In genomic region chr14:50930377-50930753, GRCm38 (mm10) we compare ENCODE assay signal across 7 mouse cellular contexts. TPM values are rescaled to one million over a fixed set of nuclear protein-coding genes. Genes with fewer than 3 reads are reported as not detected.
A peak's percentile ranks its signal among the peaks of the same experiment; 100 is the strongest.
DNase-seq lines count a peak whose midpoint lies in the region; ATAC-seq lines count a peak whose summit lies in the region.

No protein-coding gene starts in this region.

- H3K36me3 ChIP-seq in neural tube, embryonic 11.5 days (ENCODE audit: control insufficient read depth, insufficient read depth, low read length): peaks cover 13% of the 10 kb centered on the region
- peaks cover 34% of the 10 kb centered on the region for H3K36me3 ChIP-seq in forebrain, embryonic 12.5 days (replicated peaks)

- peaks cover 10% of the 10 kb centered on the region for H3K4me1 ChIP-seq in neural tube, embryonic 11.5 days (ENCODE audit: control insufficient read depth, insufficient read depth, low read length)
- peaks cover 37% of the 10 kb centered on the region for H3K4me1 ChIP-seq in forebrain, embryonic 12.5 days

- peak overlapping the region; percentile 11 for H3K27ac ChIP-seq in neural tube, embryonic 11.5 days (ENCODE audit: low read depth, low read length)
- H3K27ac ChIP-seq in forebrain, embryonic 12.5 days: peak overlapping the region; percentile 85

- H3K9ac ChIP-seq in neural tube, embryonic 11.5 days (ENCODE audit: low read length): peak overlapping the region; percentile 90
- peak overlapping the region; percentile 96 for H3K9ac ChIP-seq in forebrain, embryonic 12.5 days

- no peak for DNase-seq in neural tube, embryonic 11.5 days (ENCODE audit: low spot score)
- no peak for DNase-seq in neural tube, embryonic 10.5 days (ENCODE audit: extremely low spot score, low spot score)
- DNase-seq in WW6 (ENCODE audit: low read depth, low spot score): peak; percentile 54
- peak; percentile 75 to 92 for DNase-seq in kidney, postnatal 25 days
- peak; percentile 73 to 79 for DNase-seq in spleen, postnatal 36 days (ENCODE audit: low spot score in 2 of 2)

- peak overlapping the region; percentile 87 for H3K4me2 ChIP-seq in neural tube, embryonic 11.5 days (ENCODE audit: low read depth)
- peak overlapping the region; percentile 89 for H3K4me2 ChIP-seq in forebrain, embryonic 12.5 days

- under 1% methylated on average over 38 of the region's 38 CpGs for WGBS in neural tube, embryonic 11.5 days
- under 1% methylated on average over 38 of the region's 38 CpGs for WGBS in forebrain, embryonic 12.5 days

- H3K4me3 ChIP-seq in neural tube, embryonic 11.5 days (ENCODE audit: low read depth, low read length): peak overlapping the region; percentile 77
- H3K4me3 ChIP-seq in forebrain, embryonic 12.5 days (replicated peaks): peak overlapping the region; percentile 93

- peak; percentile 46 for ATAC-seq in neural tube, embryonic 11.5 days (ENCODE audit: insufficient read depth, low FRiP score, low TSS enrichment)
- peak; percentile 55 for ATAC-seq in forebrain, embryonic 12.5 days (ENCODE audit: low FRiP score)
- peak; percentile 45 for ATAC-seq in megakaryocyte, adult 5-6 weeks (ENCODE audit: poor library complexity, severe bottlenecking)

- H3K9me3 ChIP-seq in neural tube, embryonic 11.5 days (ENCODE audit: control insufficient read depth, low read length): no peaks in the 10 kb centered on the region
- H3K9me3 ChIP-seq in forebrain, embryonic 12.5 days: no peaks in the 10 kb centered on the region

- H3K27me3 ChIP-seq in neural tube, embryonic 11.5 days (ENCODE audit: control insufficient read depth, insufficient read depth, low read length): no peaks in the 10 kb centered on the region
- no peaks in the 10 kb centered on the region for H3K27me3 ChIP-seq in forebrain, embryonic 12.5 days

RNA-seq across cellular contexts. Expression of gene Pip4p1, which starts 0.3 kb away (rescaled TPM):
- 59.4 and 68.4 TPM in 2 replicates for polyA plus RNA-seq in neural tube, embryonic 11.5 days (2014; fragmentation: Nextera tagmentation; extraction: Ambion mirVana)
- polyA plus RNA-seq in forebrain, embryonic 12.5 days (2016; fragmentation: Nextera tagmentation; extraction: Ambion mirVana): 67.3 and 73.1 TPM in 2 replicates
- total RNA-seq in megakaryocyte, adult 5-6 weeks (2015): 115 and 118 TPM in 2 replicates
- total RNA-seq in megakaryocyte, adult 5-6 weeks (2017): 38.5 and 39.9 TPM in 2 replicates

RNA-seq across cellular contexts. Expression of gene Pnp, which starts 0.5 kb away (rescaled TPM):
- 55.9 and 56.5 TPM in 2 replicates for polyA plus RNA-seq in neural tube, embryonic 11.5 days (2014; fragmentation: Nextera tagmentation; extraction: Ambion mirVana)
- 43.8 and 44.3 TPM in 2 replicates for polyA plus RNA-seq in forebrain, embryonic 12.5 days (2016; fragmentation: Nextera tagmentation; extraction: Ambion mirVana)
- 329 and 405 TPM in 2 replicates for total RNA-seq in megakaryocyte, adult 5-6 weeks (2015)
- total RNA-seq in megakaryocyte, adult 5-6 weeks (2017): 158 and 204 TPM in 2 replicates

RNA-seq across cellular contexts. Expression of gene Apex1, which starts 5.6 kb away (rescaled TPM):
- 330 and 340 TPM in 2 replicates for polyA plus RNA-seq in neural tube, embryonic 11.5 days (2014; fragmentation: Nextera tagmentation; extraction: Ambion mirVana)
- 346 and 350 TPM in 2 replicates for polyA plus RNA-seq in forebrain, embryonic 12.5 days (2016; fragmentation: Nextera tagmentation; extraction: Ambion mirVana)
- 46.3 and 64.2 TPM in 2 replicates for total RNA-seq in megakaryocyte, adult 5-6 weeks (2015)
- total RNA-seq in megakaryocyte, adult 5-6 weeks (2017): 34.8 and 47.0 TPM in 2 replicates

RNA-seq across cellular contexts. Expression of gene Osgep, which starts 5.7 kb away (rescaled TPM):
- 164 and 172 TPM in 2 replicates for polyA plus RNA-seq in neural tube, embryonic 11.5 days (2014; fragmentation: Nextera tagmentation; extraction: Ambion mirVana)
- 141 TPM in 2 replicates for polyA plus RNA-seq in forebrain, embryonic 12.5 days (2016; fragmentation: Nextera tagmentation; extraction: Ambion mirVana)
- total RNA-seq in megakaryocyte, adult 5-6 weeks (2015): 101 and 107 TPM in 2 replicates
- total RNA-seq in megakaryocyte, adult 5-6 weeks (2017): 87.9 and 125 TPM in 2 replicates

RNA-seq across cellular contexts. Expression of gene Gm49342, which starts 14.0 kb away (rescaled TPM):
- not detected in 2 replicates for polyA plus RNA-seq in neural tube, embryonic 11.5 days (2014; fragmentation: Nextera tagmentation; extraction: Ambion mirVana)
- not detected in 2 replicates for polyA plus RNA-seq in forebrain, embryonic 12.5 days (2016; fragmentation: Nextera tagmentation; extraction: Ambion mirVana)
- total RNA-seq in megakaryocyte, adult 5-6 weeks (2015): 43.8 TPM in 1 of 2 replicates, not detected in the other
- 161 and 177 TPM in 2 replicates for total RNA-seq in megakaryocyte, adult 5-6 weeks (2017)

Comparison
In these comparisons a context has a peak if more than half of its experiments do, and no peak if none do; other contexts are left out.
1. DNase-seq: peak in WW6 (single experiment), kidney, postnatal 25 days (2 of 2) and spleen, postnatal 36 days (2 of 2); none in neural tube, embryonic 11.5 days (single experiment) and neural tube, embryonic 10.5 days (single experiment).
2. Peak in every context shown above with its lines, with median percentiles within 50 percentile points of each other: ATAC-seq.